Mouse (Mus musculus): ENCODE measurements around the gene Klf6.

The Klf6 gene

DNA sequence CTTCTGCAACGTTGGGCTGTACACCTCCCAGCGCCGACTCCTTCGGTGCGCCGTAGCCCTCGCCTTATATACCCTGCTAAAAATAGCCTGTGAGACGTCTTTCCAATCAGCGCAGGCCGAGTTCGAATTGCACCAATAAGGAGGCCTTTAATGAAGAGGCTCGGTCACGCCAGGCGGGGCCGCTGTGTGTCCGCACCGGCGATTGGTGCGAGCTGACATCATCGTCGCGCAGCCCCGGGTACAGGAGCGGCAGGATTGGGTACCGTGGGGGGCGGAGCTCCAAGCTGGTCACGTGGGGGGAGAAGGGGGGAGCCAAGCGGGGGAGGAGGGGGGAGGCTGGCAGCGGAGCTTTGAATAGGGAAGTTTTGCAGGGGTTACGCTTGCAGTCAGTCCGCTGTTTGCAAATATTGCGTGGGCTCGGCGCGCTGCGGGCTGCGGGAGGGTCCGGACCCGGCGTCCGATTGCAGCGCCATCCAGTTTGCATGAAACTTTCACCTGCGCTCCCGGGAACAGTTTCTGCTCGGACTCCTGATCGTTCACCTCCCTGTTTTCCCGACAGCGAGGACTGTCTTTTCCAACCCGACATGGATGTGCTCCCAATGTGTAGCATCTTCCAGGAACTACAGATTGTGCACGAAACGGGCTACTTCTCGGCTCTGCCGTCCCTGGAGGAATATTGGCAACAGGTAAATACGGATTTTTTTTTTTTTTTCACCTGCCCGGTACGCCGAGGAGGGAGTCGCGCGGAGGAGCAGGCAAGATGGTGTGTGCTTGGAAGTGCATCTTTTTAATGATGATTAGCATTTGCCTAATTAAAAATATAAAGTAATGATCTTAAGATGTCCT, at the start of gene Klf6:
Klf6 (plus strand) TSS at position 326 of the 846 bp plus-strand sequence.
- DNase-seq: peak; percentile 100

DNA sequence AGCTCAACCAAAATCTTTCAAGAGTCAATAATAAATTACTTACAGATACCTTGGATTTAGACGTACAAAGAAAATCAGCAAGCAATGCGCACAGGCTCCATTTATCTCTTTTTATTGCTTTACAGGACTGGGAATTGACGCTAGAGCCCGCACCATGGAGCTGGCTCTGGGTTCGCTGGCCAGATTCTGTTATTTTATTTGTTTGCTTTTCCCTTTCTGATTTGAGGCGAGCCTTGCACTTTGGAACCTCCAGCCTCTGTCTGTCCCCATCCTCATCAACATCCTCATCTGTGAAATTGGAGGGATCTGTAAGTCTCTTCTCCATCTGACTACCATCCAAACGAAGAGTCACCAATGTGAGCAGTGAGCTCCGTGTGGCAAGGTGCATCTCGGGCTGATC, 47.8 kb upstream of the Klf6 start:
- no peak for DNase-seq

DNA sequence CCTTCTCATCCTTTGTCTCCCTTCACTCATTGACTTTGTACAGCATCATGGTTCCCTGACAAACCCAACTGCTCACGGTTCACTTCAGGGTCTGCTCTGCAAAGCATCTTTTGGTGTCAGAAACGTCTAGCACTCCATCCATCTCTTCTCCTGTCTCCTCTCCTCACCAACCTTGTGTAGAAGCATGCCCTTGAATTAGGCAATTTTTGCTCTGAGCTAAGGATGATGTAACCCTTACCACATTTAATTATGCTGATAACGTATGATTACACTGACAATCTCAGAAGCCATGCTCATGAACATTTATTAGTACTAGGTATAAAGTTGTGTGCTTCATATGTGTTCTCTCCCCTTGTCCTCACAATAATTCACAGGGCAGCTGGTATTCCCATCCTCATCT, 44.0 kb upstream of the Klf6 start:
- no peak for DNase-seq

DNA sequence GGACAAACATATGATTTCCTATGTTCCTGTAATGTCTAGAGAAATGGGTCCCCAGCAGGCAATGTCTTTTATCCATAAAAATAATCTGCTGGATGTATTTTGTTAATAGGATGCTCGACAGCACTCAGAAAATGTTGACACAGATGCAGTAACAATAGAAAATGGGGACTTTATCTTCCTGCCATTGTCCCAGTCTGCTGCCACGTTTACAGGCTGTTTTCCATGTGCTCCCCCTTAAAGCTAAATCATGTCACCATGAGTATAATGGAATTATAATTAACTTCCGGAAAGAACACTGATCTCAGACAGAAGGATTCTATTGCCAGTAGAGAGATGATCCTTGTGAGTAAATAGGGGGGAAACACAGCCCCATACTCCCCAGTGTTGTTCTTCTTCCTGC, 42.1 kb upstream of the Klf6 start:
- DNase-seq: no peak

DNA sequence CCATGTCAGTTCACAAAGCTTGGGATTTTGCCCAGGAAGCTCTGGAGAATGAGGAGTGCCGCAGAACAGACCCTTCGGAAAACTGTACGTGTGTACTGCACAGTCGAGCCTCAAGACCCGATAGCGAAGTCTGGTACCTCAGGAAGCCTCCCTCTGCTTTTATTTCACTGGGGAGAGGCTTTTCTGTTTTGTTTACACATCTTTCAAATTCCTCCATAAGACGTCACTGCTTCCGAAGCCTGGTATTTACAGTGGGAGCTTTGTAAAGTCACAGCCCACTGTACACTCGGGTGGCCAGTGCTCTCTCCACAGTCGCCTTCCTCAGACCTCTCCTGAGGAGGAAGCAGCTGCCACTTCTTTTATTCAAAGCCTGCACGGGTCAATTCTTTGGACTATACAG, 38.7 kb upstream of the Klf6 start:
- no peak for DNase-seq

DNA sequence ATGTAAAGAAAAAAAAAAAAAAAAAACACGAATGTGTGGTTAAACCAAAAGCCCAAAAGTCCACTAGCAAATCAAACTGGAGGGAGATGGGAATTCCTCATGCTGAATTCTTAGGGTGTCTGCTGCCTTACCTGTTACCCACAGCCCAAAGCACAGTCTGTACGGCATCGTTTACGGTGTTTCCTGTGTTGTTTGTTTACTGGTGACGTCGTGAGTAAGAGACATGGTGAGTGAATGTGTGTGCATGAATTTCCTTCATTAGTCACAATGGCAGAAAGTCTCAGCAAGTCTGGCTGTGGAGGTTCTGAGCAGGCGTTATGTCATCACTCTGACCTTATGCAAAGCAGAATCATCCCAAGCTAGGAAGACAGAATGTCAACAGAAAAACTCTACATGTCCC, 38.1 kb upstream of the Klf6 start:
- no peak for DNase-seq

DNA sequence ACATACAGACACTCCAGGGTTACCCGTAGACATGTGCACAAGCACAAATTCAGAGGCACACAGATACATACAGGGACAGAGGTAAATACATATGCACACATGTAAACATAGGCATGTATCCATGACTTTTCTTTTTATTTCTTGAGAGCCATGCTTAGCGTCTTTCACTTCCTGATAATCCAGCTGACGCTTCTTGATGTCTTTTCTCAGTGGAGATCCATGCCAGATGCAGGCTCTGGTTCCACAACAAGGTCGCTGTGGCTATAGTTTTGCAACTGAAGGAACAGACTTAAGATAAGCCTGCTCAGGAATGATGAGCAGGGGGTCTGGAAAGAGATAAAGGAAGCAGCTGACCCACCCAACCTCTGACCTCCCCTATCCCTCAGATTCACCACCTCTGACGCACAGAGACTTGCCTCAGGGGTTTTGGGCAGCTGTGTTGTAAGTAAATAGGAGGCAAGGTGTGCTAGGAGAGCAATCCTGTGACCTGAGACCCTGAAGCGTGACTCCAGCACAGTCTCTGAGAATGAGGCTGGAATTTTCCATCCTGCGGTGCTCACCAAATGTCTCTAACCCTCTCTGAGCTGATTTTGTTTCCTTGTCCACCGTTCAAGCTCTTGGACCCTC, 37.0 kb upstream of the Klf6 start:
- DNase-seq: no peak

DNA sequence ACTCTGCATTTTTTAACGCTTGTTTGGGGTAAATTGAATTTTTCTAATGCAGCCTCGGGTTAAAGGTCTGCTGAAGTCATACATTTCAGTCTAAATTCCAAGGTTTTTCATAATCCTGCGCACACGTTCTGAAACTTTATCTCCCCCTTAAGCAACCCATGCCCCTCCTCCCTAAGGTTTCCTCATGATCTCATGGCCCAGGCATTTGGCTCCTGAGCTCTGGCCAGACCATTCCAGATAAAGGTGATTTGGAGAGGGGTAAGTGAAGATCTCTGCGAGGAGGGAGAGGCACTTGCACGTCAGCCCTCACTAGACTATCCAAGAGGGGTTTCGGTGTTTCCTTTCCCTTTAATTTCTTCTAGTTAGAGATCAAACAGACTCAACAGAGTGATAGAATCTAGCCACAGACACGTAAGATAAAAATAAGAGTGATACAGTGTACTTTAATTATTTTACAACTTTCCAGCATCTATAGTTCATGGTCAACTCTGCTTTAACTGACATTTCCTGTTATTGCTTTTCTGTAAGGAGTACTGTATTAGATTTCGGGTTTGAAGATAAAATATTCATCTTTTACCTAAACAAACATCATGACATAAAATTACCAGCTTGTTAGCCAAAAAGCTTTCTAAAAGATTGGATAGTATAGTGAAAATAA, 35.0 kb upstream of the Klf6 start:
- DNase-seq: no peak

DNA sequence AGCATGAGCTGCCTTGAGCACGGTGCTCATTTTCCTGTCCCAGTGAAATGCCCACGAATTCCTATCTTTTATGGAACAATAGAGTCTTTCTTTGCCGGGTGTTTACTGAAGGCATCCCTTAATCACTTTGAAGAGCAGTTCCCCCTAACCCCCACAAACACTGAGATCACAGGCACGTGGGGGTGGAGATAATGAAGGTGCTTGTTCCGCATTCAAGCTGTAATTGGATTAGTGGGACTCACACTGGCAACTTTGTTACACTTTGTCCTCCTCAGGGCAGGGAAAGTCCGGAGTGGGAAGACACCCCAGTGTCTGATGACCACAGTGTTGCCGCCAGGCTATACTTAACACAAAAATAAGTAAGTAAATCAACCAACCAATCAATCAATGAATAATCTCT, 29.3 kb upstream of the Klf6 start:
- DNase-seq: no peak

DNA sequence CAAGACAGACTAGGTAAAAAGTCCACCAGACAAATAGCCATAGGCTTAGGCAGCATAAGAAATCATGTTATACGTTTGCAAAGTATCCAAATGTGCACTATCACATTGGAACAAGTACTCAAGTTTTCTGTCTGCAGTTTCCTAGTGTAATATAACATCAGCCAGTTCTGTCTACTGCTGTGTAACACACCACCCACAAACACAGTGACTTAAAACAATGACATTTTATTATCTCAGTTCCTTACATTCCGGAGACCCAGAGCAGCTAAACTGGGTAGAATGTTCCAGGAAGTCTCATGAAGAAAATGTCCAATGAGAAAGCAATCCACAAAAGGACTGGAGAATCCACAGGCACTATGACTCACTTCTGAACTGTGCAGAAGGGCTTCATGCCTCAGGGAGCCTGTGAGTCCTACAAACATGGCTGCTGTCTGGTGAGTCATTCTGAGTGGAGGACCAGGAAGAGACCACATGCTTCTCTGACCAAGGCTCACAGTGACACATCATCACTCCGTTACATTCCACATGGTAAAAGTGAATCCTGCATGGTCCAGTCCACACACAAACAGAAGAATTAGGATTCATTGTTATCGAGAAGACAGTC, 24.0 kb upstream of the Klf6 start:
- no peak for DNase-seq

DNA sequence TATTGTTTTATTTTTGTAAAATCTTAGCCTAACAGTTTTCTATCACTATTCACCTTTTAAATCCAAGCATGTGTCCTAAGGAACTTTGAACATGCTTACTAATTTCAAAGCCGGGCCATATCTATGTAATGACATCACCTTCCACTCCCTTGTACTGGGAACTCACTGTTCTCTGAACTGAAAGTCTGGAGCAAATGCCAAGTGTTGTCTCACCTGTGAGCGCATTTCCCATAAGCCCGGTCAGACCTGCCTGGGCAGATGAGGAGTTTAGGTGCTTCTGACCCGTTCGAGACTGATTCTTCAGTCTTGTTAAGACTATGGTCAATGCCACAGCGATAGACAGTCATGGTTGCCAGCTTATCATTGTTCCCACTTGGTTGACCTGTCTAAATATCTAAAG, 19.9 kb upstream of the Klf6 start:
- DNase-seq: no peak

DNA sequence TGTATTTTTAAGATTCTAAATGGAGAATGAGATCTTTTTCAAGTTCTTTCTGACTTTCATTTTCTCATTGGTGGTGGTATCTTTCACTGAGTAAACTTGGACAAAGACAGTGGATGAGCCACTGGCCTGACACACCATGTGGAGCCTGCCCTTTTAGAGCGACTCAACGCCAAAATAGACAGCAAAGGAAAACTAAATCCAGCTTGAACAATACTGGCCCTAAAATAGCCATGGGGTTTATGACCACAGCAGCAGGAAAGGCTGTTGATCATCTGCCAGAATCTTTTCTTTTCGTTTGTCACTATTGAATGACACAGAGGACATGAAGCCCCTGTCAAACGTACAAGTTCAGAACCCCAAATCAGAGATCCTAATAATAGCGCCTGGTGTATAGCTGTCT, 18.4 kb upstream of the Klf6 start:
- DNase-seq: no peak

DNA sequence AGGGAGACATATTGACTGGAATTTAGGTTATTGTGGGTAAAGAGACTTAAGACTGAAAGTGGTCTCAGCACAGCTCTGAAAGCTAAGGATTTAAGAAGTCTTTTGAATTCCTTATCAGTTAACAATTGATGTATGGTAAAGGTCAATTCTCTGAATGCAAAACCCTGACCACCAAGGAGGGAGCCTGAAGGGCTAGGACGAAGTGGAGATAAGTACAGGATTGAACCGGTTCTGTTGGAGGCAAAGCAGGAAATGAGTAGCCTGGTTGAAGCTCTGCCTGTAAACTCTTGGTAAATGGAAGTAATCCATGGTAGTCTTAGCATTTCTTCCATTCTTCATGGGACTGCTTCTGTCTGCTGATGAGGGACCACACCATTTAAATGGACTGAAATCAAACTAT, 17.5 kb upstream of the Klf6 start:
- no peak for DNase-seq

DNA sequence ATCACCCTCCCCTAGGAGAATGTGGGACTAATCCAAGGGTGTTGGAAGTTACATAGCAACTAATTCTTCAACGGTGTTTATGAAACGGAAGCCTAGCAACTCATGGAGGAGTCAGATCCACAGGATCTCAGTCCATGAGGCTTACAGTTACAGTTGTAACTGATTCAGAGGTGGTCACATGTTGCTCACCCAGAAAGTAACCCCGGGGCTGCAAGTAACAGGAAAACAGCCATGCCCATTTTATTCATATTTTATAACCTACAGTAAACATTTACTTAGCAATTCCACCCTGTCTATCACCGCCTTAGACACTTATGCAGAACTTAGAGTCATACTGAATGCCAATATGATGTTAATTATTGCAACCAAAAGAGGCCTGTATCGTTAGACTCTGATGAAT, 16.9 kb upstream of the Klf6 start:
- no peak for DNase-seq

DNA sequence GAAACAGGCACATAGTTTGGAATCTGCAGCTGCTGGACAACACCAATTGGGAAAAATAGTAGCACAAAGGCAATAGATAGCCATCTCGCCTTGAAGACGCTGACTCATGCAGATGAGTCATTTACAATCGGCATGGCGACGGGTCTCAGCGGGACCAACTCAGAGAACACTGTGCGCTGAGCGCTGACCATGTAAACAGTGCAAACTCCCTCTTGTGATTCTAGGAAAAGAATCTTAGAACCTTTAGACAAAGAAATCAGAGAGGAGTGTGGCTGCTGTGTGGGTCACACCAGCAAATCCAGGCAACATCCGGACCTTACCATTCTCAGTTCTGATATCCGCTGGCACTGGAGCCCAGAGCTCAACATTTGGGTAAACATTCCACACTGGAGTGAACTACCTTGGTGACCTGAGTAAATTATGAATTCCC, 16.1 kb upstream of the Klf6 start:
- no peak for DNase-seq

DNA sequence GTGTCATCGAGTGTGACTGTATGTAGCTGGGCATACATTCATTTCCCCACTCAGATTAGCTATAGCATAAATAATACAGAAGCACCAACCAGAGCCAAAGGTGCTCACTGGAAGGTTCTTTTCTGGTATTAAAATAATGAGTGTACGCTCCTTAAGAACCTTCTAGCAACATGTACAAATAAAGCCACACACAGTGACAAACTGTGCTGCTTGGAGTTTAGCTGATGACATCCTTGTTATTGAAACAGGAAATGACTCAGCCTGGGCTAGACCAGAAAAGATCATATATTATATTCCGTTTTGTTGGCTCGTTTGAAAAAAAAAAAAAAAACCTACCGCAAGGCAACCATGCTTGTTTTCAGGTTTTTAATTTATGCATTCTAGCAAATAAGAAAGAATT, 15.7 kb upstream of the Klf6 start:
- no peak for DNase-seq

DNA sequence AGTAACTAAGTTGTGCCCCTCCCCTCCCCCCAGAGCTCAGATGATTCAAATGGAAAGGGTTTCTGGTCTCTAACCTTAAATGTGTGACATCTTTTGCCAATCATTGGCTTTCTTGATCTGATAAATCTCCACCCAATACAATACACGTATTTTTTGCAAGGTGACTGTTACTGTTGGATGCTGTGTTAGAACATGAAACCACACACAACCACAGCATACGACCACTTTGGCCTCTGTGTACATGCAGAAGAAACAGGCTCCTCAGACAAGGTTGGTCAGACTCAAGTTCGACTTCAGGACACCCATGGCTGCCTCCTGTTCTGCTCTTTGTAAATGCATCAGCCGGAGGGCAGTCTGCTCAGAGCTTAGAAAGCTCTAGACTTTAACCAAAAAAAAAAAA, 14.4 kb upstream of the Klf6 start:
- no peak for DNase-seq

DNA sequence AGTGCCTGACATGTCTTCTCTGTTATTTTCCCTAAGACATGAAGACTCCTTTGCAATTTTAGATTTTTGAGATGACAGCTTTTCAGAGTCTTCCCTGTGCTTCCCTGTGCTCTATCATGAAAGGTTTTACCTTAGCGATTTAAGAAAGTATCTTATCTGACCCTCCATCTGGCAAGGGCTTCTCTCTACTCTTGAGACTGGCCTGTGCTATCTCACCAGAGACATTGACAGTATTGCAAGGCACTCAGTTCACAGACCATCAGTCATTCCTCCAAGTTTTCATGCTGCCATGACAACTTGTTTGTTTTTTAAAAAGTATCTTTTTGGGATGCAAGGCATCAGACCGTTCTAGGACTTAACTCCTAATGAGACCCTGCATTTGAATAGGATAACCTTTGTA, 13.5 kb upstream of the Klf6 start:
- no peak for DNase-seq

DNA sequence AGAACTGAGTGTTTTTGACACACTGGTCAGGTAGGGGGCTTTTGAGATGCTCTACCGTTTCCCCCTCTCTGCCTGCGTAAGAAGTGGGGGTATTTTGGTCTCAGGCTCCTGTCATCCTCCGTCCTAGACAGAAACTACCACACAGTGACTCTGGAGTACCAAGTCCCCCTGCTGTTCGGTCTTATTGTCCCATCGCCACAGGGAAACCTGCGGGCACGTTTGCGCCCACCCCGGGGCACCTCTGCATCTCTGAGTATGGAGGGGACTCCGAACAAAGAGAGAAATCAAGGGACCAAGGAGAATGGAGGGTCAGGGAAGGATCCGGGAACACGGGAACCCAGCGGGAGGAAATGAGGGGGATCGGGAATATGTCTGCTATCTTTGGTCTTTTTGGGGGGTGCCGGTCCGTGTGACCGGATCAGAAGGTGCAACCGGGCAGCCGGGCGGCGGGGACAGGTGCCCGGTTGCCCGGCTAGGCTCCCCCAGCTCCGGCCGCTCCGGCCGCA, 578 bp upstream of the Klf6 start:
- DNase-seq: peak in 1 of 2 experiments; percentile 72

DNA sequence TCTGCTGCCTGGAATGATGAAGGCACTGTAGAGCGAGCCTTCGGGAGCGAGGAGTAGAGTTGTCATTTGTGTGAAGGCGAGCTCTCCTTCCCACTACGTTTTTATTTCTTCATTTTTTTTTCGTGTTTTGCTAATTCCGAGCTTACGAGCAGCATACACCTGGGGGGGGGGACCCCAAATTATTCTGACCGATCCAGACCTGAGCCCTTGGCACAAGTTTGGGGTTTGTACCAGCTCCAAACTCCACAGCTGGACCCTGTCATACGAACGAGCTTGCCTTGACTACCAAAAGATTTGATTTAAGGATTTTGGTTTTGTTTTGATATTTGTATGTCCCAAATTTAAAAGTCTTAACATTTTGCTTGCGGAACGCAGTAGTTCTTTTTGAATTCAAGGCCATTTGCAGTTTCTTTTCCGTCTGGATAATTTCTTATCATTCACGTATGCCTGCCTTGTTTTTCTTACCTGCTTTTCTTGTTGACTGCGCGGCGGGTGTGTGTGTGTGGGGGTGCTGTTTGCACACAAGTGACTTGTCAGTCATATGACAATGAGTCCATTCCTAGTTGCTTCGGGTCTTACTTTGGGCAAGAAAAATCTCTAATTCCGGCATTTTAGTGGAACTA, 832 bp downstream of the Klf6 start:
- peak; percentile 51 to 65 for DNase-seq

DNA sequence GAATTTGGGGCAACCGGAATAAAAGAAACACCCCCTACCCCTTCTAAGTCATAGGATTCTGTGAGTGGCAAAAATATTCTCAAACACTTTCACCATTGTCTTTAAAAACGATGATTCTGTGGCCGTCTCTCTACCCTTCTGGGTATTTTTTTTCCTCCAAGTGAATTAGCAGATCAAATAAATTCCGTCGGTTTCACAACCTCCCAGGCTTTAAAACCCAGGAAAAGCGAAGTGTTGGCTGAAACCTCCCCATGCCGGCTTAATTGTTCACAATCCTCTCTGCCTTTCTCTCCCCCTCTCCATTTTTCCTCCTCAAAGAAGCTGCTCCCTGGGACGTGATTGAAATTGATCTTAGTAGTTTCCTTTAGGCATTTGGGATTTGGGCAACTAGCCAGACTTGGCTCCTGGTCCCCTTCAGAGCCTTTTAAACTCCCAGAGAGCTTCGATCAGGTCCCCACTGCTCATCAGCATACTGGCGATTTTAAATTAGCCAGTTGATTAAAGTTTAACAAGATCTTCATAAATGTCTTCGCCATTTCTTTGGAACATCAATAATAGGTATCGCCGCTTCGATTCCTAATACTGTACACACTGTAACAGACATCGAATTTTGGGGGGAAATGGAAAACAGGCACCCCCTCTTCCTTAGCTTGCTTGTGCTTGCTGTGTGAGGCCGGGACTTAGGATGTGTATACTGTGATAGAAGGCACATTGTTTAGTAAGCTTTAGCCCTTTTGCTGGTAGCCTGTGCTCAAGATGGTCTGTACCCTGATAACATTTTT, 1.5 kb downstream of the Klf6 start:
- DNase-seq: no peak

DNA sequence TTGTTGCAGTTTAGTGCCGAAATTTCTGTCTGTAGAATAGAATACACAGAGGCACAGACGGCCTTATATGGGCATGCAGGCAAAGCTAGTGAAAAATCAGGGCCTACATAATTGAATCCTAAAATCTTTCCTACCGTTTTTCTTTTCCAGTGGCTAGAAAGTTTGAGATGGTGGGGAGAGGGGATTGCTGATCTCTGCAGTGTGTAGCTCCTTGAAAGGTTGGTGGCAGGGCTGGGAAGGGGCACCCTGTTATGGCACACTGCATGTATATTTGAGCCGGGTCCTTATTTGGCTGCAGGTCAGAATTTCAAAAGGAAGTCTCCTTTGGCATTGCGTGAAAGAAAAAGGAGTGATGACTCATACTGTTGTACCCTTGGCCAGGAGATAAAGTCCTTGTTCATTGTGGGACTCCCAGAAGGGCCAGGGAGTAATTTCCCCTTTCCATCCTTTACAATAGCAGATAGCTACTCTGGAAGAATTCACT, 2.2 kb downstream of the Klf6 start:
- no peak for DNase-seq
